Mouse (Mus musculus) gastrocnemius, adult 8-10 months (tissue): ENCODE measurements around the gene 1500009C09Rik. TPM values are rescaled to one million over a fixed set of nuclear protein-coding genes. Genes with fewer than 3 reads are reported as not detected.
"Not testable (repeated sequence)": the region's sequence is repeated elsewhere in the genome, so short reads cannot be mapped to it uniquely, and the experiment has no call there.

Source experiments
- DNase-seq, 2 experiments: peaks; one replicate each; pipeline ENCODE4 v3.0.0; 2022; ENCODE audit warnings: low spot score in 2 of 2
- total RNA-seq, 4 experiments: library from RNA; stranded (reverse); gene quantifications; 2 replicates each; pipeline ENCODE4 v1.2.4; 2022

The 1500009C09Rik gene
- total RNA-seq, 4 experiments from 2014 or later = not detected

DNA sequence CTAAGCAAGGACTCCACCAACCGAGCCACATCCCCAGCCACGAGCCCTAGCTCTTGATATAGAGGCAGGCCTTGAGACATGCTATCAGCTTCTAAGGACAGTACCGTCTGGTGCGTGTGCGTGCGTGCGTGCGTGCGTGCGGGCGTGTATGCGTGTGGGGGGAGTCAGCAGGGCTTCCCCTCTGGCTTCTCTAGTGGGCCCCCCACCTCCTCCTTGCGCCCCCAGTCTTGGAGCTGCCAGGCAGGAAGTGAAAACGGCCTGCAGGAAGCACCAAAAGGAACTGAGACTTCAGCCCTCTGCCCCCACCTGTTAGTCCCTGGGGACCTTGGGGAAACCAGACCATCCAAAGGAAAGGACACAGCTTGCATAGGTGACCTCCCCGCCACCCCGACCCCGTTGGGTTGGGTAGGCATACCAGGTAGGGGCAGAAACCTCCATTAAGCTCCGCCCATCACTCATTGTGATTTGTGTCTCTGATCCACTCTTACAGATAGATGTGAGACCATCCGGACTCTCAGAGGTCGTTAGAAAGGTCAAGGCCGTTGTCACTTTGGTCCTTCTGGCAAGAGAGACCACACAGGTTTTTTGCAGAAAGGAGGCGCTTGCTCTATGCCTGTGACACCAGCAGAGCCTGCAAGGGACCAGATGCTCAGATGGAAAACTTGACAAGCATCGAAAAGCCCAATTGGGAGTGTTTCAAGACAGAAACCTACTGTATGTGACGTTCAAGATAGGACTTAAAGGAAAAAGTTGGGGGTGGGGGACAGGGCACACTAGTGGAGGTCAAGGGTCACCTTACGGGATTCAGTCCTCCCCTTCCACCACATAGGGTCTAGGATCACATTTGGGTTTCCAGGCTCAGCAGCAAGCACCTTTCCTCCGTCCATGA, 33.2 kb upstream of the 1500009C09Rik start:
- DNase-seq = no peak

DNA sequence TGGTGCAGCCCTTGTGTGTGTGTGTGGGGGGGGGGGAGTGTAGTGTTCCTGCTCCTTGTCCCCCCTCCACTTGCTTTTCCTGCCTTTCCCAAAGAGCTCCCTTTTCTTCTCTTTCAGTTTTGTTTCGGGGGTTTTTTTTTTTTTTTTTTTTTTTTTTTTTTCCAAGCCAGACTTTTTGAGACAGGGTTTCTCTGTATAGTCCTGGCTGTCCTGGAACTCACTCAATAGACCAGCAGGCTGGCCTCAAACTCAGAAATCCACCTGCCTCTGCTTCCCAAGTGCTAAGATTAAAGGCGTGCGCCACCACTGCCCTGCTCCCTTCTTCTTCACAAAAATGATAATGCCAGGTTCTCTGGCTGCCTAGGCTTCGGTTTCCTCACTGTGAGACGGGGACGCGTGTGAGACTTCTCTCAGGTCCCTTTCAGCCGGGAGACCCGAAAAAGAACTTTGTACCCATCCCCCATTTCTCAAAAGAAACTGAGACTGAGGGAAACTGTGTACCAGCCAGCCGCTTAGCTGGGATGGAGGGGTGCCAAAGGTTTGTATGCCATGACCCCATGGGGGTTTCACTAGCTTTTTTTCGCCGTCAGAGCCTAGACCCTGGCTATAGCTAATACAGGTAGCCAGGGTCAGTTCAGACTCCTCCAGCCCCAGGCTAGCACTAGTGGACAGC, 32.1 kb upstream of the 1500009C09Rik start:
- DNase-seq = no peak

DNA sequence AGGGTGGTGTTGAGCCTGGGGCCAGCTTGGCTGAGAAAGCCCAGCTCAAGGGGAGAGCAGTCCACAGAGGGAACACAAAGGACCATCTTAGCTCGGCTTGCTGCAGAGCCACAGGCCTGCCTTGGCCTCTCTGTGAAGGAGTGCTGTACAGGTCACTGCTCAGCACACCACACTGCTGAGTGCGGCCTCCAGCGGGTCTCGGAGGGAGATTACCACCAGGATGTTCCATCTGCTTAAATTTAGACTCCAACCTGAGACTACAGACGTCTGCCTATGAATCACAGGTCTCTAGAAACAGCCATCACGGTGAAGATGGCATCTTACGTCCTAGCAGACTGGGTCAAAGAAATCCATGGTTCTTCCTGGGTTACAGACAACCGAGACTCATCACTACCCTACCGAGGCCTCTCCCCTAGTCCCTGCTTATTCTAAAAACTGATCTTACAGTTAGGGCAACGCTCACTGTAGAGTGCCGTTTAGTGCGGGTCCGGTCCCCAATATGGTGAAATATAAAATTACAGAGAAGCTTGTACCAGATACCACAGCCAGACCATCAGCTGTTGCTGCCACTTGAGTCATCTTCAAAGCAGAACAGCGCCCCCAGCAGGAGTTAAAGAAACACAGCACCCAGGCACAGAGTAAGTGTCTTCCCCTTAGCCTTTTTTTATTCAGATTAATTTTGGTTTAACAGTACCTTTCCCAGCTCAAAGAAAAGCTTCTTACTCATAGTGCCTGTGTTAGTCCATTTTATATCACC, 30.9 kb upstream of the 1500009C09Rik start:
- no peak for DNase-seq

DNA sequence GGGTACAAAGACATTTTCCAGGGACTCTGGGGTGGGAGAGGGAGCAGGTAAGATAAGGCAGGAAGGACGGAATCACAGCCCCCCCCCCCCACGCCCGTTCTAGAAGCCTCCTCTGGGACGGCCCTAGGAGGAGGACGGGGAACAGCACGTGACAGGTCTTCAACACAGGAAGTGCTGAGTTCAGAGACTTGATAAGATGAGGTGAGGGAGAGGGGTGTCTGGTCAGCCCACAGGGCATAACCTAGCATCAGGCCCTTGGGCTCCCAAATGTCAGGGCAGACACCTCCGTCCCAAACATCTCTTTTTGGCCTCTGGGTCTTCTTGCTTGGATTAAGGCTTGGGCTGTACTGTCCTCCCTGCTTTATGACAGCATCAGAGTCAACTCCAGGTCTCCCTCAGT, 28.9 kb upstream of the 1500009C09Rik start:
- no peak for DNase-seq

DNA sequence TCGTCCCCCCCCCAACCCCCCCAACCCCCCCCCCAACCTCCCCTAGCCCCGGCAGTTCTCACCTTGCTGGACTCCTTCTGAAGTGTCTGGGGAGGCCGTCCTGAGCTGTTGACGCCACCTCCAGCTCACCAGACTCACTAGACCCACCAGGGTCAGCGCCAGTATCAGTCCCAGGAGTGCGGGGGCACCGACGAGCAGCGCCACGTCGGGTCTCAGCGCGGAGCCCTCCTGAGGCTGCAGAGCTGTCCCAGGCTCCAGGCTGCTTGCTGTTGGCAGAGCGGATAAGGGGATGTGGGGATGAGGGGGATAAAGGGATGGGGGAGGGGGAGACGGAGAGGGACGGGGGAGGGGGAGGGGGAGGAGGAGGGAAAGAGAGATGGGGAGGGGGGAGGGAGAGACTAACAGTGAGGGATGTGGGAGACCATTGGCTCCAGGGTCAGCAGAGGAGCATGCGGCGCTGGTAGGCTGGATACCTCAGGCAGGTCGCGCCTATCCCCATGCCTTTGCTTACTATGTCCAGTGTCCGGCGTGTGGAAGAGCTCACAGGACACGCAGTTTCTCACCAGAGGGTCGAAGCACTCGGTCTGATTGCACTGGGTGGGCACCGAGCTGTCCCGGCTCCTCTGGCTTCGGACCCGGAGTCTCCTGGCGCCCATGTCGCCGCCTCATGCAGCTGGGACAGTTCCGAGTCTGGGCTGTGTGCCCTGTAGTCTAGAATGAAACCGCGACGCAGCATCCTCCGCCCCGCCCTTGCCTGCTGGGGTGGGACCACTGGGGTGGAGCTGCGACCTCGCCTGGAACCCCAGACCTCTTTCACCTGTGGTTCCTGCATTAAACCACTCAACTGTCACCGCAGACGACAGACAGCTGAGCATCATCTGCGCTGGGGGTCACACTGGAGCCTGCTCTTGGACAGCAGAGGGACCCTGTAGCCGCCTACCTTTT, 28.3 kb upstream of the 1500009C09Rik start, which contains the start of gene Tnfrsf13c:
Gene Tnfrsf13c, minus strand, starts transcription at position 713 of the 945 bp plus-strand sequence.
- no peak for DNase-seq

DNA sequence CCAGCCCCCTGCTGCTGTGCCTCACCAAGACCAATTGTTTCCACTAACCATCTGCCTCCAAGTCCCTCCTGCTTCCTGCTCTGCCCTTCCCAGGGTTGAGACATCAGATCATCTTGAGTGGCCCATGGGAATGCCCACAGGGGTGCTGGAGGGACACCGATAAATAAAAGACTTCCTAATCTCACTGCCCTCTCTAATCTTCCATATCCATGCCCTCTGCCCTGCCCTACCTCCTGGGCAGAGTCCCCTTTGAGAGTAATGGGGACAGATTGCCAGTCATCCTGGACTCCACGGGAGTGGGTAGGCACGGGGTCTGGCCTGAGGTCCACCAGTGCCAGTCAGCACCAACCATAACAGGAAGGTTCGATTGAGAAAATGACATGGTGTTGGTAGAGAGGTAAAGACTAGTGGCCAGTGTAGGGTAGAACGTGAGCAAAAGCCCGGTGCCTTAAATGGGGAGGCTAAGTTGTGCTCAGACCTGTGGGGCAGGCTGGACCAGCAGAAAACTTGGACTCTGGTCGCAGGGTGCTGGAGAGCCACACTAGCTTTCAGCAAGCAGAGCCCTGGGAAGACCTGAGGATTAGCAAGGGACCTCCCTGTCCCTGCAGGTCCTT, 27.5 kb upstream of the 1500009C09Rik start:
- DNase-seq = no peak

DNA sequence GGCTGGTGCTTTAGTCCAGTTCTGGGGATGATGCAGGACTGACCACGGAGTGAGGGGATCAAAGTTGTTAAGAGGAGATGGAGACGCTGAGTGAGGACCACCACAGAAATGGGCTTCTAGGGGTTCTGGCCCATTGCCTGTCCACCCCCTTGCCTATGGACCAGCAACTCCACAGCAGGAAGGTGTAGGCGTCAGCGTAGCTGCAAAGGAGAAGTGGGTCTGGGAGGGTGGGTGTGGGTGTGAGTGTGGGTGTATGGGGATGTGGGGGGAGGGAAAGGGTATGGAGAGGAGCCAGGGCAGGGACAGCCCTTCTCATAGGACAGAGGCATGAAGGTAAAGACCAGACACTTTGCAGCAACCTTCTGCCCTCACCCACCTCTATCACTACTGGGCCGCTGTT, 26.4 kb upstream of the 1500009C09Rik start:
- no peak for DNase-seq

DNA sequence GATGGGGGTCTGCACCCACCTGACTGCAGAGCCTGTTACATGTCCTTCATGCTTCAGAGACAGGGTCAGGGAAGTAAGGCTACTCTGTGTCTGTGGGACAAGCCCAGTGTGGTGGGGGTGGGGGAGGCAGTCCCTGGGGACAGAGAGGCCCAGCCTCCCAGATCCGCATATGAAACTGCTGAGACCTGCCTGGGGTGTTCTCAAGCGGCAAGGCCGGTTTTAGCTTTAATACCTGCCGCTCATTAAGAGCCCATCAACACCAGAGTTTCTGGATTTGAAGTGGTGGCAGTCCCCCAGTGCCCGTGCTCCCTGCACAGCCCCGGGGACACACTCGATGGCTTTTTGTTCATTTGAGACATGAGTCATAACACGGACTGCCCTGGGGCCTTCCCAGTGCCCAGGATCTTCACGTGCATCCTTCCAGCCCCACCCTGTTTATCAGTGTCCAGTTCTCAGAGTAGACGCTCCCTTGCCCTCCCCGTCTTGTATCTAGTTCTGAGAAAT, 22.6 kb upstream of the 1500009C09Rik start:
- no peak for DNase-seq

DNA sequence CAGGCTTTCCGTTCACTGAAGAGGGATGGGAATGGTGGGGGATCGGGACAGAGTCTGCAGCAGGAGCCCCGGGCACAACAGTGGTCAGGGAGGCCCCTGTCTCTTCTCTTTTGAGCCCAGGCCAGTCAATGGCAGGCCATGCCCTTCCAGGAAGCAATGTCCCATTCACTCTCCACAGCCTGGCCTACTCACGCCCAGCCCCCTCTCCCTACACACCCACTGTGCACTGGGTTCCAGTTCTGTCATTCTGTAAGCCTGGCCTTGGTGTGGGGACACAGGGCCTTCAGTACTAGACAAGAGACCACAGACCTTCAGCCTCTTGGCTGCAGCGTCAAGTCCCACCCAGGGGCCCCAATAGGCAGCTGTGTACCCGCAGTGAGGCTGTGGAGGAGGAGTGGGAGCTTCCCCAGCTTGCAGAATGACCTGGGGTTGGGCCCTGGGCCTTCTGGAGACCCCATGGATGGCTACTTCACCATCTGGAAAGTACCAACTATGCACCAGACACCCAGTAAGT, 22.0 kb upstream of the 1500009C09Rik start:
- no peak for DNase-seq

DNA sequence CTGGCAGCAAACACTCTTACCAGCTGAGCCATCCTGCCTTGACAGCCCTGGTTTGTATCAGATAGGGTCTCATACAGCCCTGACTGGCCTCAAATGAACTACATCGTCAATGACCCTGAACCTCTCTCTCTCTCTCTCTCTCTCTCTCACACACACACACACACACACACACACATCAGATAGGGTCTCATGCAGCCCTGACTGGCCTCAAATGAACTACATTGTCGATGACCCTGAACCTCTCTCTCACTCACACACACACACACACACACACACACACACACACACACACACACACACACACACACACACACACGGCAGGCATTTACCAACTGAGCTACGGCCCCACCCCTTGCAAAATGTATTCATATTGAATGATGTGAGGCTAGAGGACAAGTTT, 21.1 kb upstream of the 1500009C09Rik start:
- no peak for DNase-seq

DNA sequence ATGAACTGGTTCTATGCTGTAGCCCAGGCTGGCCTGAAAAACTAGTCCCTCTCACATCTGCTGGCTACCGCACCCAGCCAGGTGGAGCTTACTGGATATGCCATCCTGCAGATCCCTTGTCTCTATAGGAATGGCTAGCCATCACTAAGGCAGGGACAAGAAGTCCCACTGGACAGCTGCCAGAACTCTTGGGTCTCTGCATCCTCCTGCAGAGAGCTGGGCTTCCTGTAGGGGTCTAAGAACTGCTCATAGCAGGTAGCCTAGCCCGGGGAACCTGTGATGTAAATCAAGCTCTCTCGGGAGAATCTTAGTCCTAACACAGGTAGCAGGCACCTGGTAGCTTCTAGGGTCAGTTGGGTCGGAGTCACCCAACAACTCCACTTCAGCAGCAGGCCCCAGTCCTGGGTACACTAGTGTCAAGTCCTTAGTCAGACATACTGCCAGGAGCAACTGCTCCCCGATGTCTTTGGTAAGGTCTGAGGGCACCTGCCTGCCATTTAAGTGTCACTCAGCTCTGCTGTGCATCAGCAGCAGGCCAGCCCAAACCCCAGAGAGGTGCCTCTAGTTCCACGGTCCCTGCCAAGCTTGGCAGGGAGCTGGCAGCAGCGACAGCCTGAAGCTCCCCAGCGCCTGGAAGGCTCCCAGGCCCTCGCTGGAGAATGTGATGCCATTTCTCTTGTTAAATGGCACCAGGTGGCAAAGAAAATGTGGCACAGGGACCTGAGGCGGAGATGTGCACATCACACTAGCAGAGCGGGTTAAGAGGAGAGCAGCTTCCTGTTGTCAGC, 20.4 kb upstream of the 1500009C09Rik start:
- DNase-seq = peak in 1 of 2 experiments; percentile 30

DNA sequence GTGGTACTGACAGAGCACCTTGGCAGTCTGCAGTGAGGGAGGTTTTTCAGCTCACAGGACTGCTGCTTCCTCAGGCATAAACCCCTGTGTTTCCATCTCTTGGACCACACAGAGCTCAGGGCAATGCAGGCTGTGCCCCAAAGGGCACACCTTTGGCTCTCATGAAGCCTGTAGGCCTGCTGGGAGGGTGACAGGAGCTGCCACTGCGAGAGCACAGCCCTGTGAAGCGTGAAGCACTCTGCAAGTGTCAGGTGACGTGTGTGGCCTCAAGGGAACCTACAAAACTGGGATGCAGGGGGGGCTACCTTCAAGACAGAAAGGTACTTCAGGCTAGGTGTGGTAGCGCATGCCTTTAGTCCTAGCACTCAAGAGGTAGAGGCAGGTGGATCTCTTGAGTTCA, 19.5 kb upstream of the 1500009C09Rik start:
- no peak for DNase-seq

DNA sequence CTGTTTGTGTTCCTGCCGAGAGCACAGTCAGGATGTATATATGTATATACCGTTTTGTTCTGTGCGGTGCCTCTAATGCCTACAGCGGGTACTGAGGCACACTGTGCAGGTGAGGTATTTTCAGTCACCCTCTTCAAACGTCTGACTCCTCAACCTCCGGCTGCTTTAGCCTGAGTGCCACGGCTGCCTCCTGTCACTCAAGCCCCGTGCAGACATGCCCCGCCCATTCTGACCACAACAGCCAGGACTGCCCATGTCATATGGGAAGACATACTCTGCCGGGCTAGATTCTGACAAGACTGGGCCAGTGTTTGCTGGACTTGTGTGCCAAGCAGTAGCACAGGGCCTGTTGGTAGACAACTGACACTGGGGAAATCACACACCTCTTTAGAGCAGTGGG, 16.5 kb upstream of the 1500009C09Rik start:
- DNase-seq = no peak

DNA sequence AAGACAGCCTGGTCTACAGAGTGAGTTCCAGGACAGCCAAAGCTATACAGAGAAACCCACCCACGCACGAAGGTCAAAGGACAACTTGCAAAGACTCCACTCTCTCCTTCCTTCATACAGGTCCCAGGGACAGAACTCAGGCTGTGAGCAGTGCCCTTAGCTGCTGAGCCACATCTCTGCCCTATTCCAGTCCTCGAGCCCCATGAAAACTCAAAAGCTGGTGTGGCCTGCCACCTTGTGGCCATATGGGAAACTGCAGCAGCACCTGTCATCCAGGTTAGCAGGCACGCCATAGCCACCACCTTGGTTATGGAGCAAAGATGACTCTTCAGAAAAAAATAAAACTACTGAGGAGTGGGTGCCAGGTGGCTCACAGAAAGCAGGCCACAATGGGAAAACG, 15.6 kb upstream of the 1500009C09Rik start:
- DNase-seq = peak; percentile 63 to 68

DNA sequence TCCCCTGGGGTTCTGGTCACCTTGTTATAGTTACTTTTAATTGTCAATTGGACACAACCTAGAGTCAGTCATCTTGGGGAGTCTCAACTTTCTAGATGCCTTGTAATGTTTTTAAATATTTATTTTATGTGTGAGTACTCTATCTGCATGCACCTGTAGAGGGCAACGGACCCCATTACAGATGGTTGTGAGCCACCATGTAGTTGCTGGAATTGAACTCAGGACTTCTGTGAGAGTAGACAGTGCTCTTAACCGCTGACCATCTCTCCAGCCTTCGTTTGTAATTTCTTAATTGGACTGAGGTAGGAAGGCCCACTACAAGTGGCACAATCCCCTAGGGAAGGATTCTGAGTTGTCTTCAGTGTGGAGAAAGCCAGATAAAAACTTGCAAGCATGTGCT, 8.9 kb upstream of the 1500009C09Rik start:
- DNase-seq = no peak

DNA sequence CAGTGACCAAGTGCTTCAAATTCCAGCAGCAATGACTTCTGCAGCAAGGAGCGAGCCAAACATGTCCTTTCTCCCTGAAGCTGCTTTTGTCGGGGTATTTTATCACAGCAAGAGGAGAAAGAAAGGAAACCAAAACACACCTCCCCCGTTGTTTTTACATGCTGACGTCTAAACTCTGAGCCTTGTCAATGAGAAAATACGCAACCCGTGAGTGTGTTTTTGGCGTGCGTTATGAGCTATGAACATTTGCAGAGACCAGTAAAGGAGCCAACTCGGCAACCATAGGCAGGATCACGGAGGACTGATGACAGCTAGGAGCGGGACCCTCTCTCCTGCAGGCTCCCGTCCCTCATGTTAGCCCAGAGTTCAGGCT, 8.5 kb upstream of the 1500009C09Rik start:
- DNase-seq = no peak

DNA sequence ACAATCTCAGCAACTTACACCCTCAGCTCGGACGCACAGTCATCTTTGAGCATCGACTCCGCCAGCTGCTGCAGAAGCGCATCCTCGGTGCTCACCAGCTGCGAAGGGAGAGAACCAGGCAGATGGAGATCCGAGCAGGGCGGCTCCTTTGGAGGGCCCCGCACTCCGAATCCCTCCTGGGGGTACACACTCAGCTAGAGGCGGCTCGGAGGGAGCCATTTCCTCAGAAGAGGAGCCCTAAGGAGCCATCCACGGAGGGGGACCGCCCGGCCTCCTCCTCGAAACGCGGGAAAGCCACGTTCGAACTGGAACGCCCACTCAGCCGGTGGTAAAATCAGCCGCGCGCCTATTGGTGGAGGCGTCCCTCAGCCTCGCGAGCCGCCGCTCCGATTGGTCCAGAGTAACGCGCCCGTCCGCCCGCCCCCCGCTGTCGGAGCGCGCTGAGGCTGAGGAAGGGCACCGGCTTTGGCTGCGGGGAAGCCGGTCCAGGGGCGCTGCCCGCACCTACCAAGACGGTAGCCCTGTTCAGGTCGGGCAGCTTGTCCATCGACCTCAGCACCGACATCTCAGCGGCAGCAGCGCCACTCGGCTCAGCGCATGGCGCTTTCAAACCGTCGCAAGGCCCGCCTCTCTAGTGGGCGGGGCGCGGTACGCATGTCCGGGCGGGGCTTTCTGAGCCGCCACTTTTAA, 7.9 kb upstream of the 1500009C09Rik start, which contains the start of gene Cenpm:
Gene Cenpm, minus strand, starts transcription at position 634 of the 690 bp plus-strand sequence.
- peak; percentile 80 to 84 for DNase-seq

DNA sequence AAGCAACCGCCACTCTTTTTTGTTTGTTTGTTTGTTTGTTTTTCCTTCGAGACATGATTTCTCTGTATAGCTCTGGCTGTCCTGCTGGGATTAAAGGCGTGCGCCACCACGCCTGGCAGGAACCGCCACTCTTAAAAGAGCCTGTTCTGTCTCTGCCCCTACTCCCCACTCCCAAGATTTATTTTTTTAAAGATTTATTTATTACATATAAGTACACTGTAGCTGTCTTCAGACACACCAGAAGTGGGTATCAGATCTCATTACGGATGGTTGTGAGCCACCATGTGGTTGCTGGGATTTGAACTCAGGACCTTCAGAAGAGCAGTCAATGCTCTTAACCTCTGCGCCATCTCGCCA, 7.4 kb upstream of the 1500009C09Rik start:
- not testable (repeated sequence) for DNase-seq
